Mouse (Mus musculus) urinary bladder, postnatal 25 days (tissue): ENCODE data around the gene Rplp0.
"Not testable (repeated sequence)": the region's sequence is repeated elsewhere in the genome, so short reads cannot be mapped to it uniquely, and the experiment has no call there.

Experiments
- DNase-seq: peaks from one replicate; pipeline ENCODE4 v3.0.0; 2022; ENCODE audit warnings: low spot score

Rplp0 gene

DNA sequence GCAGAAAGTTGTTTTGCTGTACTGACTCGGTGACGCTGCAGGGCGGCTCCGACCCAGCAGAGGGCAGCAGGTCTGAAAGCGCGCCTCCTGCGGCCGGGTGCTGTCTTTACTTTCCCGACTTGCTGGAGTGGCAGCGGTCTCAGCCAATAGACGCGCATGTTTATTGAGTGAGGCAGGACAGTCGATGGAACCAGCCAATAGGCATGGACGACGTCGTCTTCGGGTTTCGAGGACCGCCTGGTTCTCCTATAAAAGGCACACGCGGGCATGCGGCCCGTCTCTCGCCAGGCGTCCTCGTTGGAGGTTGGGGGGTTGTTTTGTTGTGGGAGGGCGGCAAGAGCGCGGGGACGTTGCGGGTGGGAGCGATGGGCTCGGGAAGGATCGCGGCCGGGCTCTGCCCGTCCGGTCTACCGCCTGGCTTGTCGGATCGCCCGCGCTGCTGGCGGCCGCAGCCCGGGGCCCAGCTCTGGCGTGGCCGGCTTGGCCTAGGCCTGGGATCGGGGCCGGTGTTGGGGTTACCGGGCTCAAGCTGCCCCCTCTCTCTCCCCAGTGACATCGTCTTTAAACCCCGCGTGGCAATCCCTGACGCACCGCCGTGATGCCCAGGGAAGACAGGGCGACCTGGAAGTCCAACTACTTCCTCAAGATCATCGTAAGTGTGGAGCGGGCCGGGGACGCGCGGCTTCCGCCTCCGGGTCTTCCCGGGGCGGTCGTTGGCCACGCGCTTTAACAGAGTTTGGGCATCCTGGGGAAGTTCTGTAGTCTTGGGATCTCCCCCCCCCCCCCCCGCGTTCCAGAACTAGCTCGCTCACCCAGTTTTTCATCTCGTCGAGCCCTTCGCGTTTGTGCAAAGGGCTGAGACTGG, at the start of gene Rplp0:
TSS of gene Rplp0 (plus strand) at position 231 of the 865 bp plus-strand sequence.
- DNase-seq: peak; percentile 99

DNA sequence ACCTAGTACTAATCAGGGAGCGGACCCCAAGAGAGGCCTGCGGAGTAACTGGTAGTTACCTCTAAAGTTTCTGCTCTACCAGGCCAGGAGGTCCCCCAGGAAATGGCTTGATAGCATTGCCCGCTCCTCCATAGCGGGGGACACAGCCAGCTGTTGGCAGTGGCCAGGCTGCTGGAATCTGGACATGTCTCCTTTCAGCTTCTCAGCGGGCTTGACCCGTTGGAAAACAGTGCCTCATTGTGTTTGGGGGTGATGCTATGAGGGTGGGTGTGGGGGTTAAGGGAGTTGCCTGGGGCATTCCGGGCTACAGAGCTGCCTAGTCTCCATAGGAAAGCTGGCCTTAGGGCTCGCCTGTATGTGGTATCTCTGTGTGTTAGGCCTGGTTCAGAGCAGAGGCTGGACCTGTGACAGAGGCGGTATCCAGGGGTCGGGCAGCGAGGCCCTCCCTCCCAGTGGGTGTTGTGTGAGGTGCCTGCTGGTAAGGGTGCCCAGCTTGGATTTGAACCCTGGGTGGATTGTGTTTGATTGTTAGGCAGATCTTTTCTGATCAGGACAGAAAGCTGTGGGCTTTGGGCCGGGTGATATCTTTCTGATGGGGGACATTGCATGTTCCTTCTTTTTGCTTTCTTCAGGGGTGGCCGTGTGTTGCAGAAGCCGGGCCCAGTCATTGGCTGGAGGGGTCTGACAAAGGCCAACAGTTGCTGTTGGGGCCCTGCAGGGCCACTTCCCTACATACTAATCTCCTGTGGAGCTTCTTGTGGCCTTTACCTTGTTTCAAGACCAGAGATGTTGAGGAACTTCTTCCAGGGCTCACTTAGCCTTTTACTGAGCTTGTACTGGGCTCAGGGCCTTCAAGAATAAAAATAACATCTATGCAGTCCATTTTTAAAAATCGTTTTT, 49.2 kb upstream of the Rplp0 start:
- no peak for DNase-seq

DNA sequence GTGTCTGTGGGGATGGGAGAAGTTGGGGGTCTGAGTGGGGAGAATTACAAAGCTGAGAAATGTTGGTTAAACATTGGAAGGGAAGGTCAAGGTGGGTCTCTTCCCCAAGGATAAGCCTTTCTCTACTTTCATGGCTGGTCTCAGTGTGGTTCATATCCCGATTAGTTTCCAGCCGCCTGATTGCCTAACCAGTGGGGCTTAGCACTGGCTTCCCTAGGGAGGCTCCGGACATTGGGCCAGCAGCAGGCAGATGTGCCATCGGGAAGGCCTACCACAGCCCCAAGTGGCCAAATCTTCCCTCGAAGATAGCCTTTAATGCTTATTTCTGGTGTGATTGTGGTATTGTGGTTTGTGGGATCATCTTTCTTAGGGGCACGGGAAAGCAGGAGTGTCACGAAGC, 46.9 kb upstream of the Rplp0 start:
- DNase-seq: no peak

DNA sequence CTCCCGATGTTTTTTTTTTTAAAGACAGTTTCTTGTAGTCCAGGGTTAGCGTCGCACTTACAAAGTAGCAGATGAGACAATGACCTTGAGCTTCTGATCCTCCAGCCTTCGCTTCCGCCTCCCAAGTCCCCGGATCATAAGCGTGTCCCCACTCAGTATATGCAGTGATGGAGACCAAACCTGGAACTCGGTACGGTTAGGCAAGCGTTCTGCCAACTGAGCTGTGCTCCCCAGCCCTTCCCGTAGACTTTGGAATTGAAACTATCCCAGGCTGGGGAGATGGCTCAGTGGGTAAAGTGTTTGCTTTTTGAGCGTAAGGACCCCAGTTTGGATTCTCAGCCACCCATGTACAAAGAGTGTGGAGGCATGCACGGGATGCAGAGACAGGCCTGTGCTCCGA, 46.0 kb upstream of the Rplp0 start:
- no peak for DNase-seq

DNA sequence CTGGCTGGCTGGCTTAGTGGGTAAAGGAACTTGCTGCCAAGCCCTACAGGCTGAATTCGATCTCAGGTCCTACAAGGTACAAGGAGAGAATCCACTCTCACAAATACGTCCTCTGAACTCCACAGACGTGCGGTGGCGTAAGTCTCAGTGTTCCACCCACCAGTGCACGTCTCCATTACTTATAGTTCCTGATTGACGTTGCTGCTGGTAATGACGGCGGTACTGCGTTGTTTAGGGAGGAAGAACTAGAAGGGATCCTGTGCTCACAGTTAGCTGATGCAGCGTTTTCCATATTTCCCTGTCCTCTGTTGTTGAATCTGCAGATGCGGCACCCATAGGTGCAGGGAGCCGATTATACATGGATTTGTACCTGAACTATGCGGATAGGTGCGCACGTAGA, 45.5 kb upstream of the Rplp0 start:
- no peak for DNase-seq

DNA sequence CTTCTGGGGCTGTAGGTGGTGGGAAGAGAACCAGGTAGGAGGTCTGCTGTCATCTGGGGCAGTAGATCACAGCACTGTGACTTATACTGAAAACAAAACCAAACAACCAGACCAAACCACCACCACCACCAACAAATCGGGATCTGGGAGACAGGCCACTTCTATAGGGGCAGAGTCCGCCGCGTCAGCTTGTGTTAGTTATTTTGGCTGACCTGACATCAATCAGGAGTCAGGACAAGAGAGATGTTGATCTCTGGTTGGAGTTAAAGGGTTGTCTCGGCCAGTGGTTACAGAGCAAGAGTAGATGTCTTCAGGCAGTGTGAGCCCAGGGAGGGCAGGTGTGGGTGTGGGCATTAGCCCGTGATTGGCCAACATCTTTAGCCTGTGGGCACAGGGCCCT, 44.9 kb upstream of the Rplp0 start:
- no peak for DNase-seq

DNA sequence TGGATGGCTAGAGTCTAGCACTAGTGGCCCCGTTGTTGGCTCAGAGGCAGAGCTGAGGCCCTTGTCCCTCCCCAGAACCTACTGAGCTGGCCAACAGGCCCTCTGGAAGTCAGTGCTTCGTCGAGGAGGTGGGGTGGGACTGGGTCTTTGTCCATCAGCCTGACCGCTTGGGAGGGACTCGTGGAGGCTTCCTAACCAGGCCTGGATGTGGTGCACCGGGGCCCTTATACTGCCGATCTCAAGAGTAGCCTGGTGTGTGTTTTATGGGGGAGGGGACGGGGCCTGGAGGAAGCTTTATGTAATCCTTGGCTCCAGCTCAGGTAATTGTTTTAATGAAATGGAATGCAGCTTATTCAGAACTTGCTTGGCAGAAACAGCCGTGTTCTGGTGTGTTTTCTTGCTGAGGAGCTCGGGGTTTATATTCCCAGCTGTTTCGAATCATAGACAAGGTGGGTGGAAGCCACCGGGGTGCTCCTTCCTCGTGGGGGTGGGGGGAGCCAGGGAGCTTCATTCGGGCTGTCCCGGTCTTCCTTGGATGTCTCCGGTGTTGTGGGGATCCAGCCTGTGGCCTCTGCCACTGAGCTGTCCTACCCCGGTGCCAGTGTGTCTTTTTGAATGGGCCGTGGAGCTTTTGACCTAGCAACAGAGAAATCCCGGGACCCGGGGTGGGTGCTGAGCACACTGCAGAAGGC, 44.2 kb upstream of the Rplp0 start:
- DNase-seq: no peak

DNA sequence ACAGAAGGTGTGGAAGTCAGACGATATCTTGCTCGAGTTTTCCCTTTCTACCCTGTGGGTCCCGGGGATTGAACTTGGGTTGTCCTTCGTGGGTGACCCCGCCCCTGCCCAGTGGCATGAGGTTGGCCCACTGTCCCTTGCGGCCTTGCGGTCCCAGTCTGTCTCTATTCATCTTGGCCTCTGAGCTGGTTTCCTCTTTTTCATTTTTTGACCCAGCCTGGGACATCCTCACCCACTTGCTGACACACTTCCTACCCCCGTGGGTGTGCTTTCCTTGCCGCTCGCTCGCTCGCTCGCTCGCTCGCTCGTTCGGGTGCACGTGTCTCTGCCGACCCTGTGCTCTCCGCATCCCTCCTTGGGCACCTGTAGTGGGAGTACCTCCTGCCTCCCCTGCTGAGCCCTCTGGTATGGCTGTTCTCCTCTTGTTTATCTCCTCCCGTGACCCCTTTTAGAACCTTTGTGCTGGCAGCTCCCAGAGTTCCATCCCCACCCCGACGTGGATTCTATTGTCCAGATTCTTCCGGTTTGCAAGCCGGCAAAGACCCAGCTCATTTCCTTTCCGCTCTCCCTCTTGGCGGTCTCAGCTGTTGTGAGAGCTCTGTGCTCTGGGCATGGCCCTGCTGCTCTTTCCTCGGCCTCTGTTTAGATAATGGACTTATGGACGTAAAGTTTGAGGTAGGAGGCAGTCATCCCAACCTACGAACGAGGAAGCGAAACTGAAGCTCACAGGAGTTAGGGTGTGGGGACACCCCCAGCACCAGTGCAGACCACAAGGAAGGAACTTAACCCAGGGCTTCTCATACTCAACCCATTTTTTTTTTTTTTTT, 43.0 kb upstream of the Rplp0 start:
- no peak for DNase-seq

DNA sequence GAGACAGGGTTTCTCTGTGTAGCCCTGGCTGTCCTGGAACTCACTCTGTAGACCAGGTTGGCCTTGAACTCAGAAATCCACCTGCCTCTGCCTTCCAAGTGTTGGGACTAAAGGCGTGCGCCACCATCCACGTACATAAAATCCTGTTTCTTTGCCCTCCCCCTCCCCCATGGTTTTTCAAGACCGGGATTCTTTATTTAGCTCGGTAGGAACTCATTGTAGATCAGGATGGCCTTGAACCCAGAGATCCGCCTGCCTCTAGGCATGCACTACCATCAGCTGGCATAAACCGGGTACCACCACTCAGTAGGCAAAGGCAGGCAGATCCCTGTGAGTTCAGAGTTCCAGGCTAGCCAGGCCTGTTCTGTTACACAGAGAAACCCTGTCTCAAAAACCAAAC, 42.4 kb upstream of the Rplp0 start:
- no peak for DNase-seq

DNA sequence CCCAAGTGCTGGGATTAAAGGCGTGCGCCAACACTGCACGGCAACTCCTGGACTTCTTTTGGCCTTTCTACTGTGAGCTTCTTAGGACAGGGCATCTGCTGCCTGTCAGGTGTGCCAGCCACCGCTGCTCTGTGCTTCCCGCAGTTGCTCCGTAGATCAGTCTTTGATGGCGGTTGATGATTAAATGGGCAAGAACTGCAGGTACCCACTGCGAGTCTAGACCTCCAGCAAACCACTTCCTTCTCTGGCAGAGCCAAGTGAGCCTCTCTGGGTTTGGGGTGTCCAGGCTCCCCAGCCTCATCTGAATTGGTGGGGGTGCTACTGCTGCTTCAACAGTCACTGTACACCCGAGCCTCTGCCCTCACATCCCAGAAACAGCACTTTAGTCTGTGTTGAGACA, 41.8 kb upstream of the Rplp0 start:
- DNase-seq: no peak

DNA sequence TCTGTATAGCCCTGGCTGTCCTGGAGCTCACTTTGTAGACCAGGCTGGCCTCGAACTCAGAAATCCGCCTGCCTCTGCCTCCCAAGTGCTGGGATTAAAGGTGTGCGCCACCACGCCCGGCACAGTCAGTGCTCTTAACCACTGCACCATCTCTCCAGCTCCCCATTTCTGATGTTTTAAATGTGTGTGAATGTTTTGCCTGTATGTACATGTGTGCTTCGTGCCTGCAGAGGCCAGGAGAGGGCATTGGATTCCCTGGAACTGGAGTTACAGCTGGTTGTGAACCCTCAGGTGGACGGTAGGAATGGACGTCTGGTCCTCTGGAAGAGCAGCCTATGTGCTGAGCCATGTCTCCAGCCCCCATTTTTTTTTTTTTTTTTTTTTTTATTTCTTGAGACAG, 41.1 kb upstream of the Rplp0 start:
- DNase-seq: not testable (repeated sequence)

DNA sequence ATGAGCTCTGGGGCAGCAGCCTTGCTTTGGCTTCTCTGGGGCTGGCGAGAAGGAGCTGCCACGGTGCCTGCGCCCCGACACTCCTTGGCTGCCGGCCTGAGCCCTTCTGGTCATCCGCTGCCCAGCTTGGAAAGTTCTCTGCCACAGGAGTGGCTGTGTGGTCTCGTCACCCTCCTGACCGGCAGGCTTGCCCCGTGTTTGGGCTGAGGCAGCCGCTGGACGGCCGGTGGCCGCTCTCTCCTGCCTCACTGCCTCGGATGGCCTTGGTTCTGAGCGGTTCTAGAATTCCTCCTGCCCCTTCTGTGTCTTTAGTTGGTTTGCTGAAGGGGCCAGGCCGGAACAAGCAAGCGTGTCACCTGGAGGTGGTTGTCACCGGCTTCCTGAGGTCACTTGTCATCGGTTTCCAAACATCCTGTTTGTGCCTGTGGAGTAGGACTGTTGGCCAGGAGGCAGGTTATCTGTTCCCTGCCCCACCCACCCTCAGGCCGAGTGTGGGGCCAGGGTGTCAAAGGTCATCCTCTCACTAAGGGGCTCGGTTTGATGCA, 38.9 kb upstream of the Rplp0 start:
- no peak for DNase-seq

DNA sequence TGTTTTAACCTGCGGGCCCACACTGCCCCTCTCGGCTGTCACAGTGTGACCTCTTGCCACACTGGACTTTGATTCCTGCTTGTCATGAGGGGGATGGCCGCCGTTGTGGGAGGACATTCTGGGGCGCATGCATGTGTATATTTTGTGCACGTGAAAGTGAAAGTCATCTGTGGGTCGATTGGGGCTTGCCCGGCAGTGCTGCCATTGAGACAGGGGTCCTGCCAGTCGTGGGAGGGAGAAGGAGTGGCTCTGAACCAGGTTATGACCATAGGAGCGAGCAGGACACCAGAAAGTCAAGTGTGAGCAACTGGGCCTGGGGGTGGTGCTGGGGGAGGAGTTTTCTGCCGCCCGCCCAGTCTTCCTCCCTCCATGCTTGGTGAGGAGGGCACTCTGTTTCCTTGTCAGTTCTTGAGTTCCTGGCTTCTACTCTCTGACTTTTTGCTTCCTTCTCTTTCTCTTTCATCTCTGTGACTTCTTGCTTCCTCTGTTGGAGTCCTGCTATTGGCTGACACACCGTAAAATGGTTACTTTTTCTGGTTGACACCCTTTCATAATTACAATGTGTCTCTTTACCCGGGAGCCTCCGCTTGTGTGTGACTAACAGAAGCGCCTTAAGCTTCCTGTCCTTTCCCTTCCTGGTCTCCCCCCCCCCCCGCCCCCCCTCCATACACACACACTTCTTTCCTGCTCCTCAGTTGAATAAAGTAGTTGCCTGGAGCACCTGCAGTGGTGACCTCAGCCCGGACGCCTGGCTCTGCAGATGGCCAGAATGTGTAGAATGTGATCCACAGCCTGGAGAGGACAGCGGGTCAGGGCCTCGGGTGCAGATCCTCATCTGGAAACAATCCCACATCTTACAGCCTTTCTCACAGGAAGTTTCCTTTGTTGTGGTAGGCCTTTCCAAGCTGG, 37.5 kb upstream of the Rplp0 start:
- no peak for DNase-seq

DNA sequence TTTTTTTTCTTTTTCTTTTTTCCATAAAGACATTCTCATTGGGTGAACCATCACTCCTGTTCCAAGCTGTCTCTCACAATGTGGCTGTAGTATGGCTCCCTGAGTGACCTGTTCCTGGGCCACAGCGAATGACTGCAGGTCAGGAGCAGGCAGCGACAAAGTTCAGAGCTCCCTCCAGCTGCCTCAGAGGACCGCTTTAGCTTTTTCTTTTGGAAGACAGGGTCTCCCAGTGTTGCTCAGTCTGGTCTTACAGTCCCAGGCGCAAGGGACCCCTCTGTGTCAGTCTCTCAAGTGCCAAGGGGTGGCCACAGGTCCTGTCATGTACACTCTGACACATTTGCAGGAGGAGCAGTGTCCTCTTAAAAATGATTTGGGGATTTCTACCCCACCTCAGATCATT, 36.7 kb upstream of the Rplp0 start:
- DNase-seq: no peak

DNA sequence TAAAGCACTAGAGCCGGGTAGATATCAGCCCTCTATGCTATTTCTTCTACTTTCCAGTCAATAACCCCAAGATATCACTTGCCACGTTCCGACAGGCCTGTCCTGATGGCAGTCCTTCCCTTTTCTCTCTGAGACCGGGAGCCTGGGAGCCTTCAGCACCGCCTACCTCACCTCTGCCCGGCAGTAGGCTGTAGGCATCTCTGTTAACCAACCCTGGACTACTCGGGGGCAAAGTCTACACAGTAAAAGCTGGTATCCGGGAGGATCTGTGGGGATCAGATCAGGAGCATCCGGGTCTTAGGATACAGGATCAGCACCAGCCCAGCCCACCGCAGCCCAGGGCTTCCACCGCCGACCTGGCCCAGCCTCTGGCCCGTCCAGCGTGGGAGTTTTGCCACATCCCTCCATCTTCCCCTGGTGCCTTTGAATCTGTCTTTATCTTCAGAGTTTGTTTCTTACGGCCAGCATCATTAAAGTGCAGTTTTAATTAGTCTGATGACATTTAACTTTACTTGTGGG, 36.2 kb upstream of the Rplp0 start:
- DNase-seq: no peak

DNA sequence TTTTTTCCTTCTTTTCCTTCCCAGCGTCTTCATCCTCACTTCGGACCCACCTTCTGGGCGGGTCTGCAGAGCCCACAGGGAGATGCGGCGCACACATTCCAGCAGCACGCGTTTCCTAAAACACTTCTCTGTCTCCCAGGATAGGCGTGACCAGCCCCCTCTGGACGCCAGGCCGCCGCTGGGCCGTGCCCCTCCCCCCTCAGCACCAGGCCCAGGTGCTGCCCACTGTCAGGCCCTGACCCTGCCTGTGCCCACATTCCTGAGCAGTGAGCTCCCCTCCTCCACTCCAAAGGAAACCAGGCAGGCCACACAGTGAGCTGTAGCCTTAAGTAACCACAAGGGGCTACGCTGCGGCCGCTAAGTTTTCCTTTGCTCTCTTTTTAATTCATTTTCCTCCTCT, 35.3 kb upstream of the Rplp0 start:
- no peak for DNase-seq

DNA sequence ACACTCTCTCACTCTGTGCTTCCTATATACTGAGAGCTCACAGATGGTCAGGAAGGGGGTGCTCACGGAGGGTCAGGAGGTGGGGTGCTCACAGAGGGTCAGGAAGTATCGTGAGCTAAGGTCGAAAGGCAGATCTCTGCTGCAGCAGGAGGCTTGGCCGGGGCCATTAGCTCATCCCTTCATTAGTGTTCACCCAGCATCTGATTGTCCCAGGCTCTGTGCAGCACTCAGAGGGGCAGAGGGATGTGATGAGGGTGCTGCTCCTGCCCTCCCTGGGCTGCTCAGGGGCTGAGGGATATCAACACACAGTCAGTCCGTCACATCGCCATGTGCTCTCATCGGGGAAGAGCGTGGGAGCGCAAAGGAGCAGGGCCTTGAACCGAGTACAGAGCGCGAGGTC, 34.8 kb upstream of the Rplp0 start:
- no peak for DNase-seq

DNA sequence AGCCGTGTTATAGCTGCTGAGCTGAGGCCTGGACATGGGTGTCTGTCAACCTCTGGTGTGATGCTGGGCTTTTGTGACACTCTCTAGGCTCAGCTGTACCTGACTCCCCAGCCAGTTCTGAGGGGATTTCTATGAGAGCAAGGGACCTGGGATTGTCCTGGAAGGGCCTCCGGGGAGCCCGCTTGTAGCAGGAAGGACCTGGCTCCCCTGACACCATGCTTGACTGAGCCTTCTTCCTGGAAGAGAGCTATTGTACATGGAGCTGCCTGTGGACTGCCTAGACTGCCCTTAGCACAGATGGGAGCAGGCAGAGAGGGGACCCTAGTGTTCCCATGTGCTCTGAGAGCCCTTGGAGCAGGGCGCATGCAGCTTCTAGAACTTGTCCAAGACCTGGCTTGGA, 33.9 kb upstream of the Rplp0 start:
- DNase-seq: no peak

DNA sequence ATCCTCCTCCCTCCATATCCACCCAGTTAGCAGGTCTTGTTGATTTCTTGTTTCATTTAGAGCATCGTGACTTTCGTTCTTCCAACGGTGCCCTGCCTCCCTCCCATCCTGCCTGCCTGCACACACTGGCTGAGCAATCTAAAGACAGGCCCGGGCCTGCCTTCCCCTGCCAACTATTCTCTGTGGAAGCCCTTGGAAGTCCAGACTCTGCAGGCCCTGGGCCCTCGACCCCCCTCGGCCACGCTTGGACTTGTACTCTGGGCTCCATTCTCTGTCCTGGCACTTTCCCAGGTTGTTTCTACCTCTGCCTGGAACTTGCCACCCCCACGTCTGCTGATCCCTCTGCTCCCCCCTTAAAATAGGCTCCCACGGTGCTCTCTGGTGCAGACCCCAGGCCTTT, 33.3 kb upstream of the Rplp0 start:
- no peak for DNase-seq
